Mouse (Mus musculus): ENCODE measurements at regions not wholly inside any gene's neighbourhood (a gene's known extent, or its start where the extent isn't known, plus 50 kb on each side); places are given as distances from the start of the nearest gene placed in this dataset.
"Not testable (repeated sequence)": the region's sequence is repeated elsewhere in the genome, so short reads cannot be mapped to it uniquely, and the experiment has no call there.

- no peak for DNase-seq (ENCODE audit: low read depth)
These were observed 180.5 kb downstream of the Gxylt1 start for GRCm38 (mm10) chr15:93094202-93095135.

GRCm38 (mm10) chr15:93091396-93091795, 183.6 kb downstream of the Gxylt1 start:
- DNase-seq (ENCODE audit: low read depth): no peak

- DNase-seq (ENCODE audit: low read depth): no peak
These were observed 185.6 kb downstream of the Gxylt1 start for GRCm38 (mm10) chr15:93089347-93089746.

GRCm38 (mm10) chr15:93084967-93085617, 189.9 kb downstream of the Gxylt1 start:
- DNase-seq (ENCODE audit: low read depth): no peak

GRCm38 (mm10) chr15:93074070-93074469, 200.9 kb downstream of the Gxylt1 start:
- DNase-seq (ENCODE audit: low read depth): no peak

GRCm38 (mm10) chr15:93062213-93063131, 212.5 kb downstream of the Gxylt1 start:
- no peak for DNase-seq (ENCODE audit: low read depth)

- DNase-seq (ENCODE audit: low read depth): no peak
These were observed 221.5 kb downstream of the Gxylt1 start for GRCm38 (mm10) chr15:93053471-93053870.

- no peak for DNase-seq (ENCODE audit: low read depth)
These were observed 247.8 kb downstream of the Gxylt1 start for GRCm38 (mm10) chr15:93027185-93027584.

GRCm38 (mm10) chr15:93026456-93027078, 248.4 kb downstream of the Gxylt1 start:
- no peak for DNase-seq (ENCODE audit: low read depth)

- DNase-seq (ENCODE audit: low read depth): no peak
These were observed 249.2 kb downstream of the Gxylt1 start for GRCm38 (mm10) chr15:93025791-93026190.

- DNase-seq (ENCODE audit: low read depth): no peak
These were observed 250.8 kb downstream of the Gxylt1 start for GRCm38 (mm10) chr15:93024171-93024570.

- DNase-seq (ENCODE audit: low read depth): peak; percentile 29
These were observed 263.8 kb downstream of the Gxylt1 start for GRCm38 (mm10) chr15:93011166-93011565.

GRCm38 (mm10) chr15:93010629-93011028, 264.4 kb downstream of the Gxylt1 start:
- DNase-seq (ENCODE audit: low read depth): peak; percentile 27

GRCm38 (mm10) chr15:93005751-93006231, 269.2 kb downstream of the Gxylt1 start:
- DNase-seq (ENCODE audit: low read depth): no peak

GRCm38 (mm10) chr15:93005186-93005585, 269.8 kb downstream of the Gxylt1 start:
- DNase-seq (ENCODE audit: low read depth): not testable (repeated sequence)

GRCm38 (mm10) chr15:93004551-93004950, 270.4 kb downstream of the Gxylt1 start:
- no peak for DNase-seq (ENCODE audit: low read depth)

GRCm38 (mm10) chr15:93003233-93003632, 271.7 kb downstream of the Gxylt1 start:
- no peak for DNase-seq (ENCODE audit: low read depth)

GRCm38 (mm10) chr15:93002002-93002904, 272.7 kb downstream of the Gxylt1 start:
- no peak for DNase-seq (ENCODE audit: low read depth)

GRCm38 (mm10) chr15:93001346-93002001, 273.5 kb downstream of the Gxylt1 start:
- DNase-seq (ENCODE audit: low read depth): no peak

- no peak for DNase-seq (ENCODE audit: low read depth)
These were observed 274.9 kb downstream of the Gxylt1 start for GRCm38 (mm10) chr15:93000121-93000520.
